In genomic region chr16:7982816-7983215, GRCm38 (mm10) we compare ENCODE assay signal across 15 mouse cellular contexts.
DNase-seq lines count a peak whose midpoint lies in the region; ATAC-seq lines count a peak whose summit lies in the region.
"Had no signal": no experiment of that assay in that cellular context is flagged by ENCODE, and none has a peak within 500 bp of the region (broad histone marks: within the 10 kb centered on the region; RNA-seq: fewer than 3 reads in every experiment).

No protein-coding gene starts in this region.

- WGBS in hindbrain, embryonic 14.5 days, result 33% methylated on average over 10 of the region's 10 CpGs
- WGBS in hindbrain, embryonic 11.5 days, result 52% methylated on average over 10 of the region's 10 CpGs
- 50% methylated on average over 10 of the region's 10 CpGs for WGBS in neural tube, embryonic 14.5 days

- no peak for ATAC-seq in hindbrain, embryonic 14.5 days (ENCODE audit: low FRiP score)
- ATAC-seq in hindbrain, embryonic 11.5 days (ENCODE audit: low FRiP score), result no peak
- no peak for ATAC-seq in neural tube, embryonic 14.5 days (ENCODE audit: low read depth)
- ATAC-seq: CD4-positive, CD25-positive, alpha-beta regulatory T cell, adult 4 months; intestine, postnatal 0 days had no signal

- H3K36me3 ChIP-seq in hindbrain, embryonic 14.5 days (replicated peaks; ENCODE audit: control insufficient read depth, insufficient read depth), result no peaks in the 10 kb centered on the region
- no peaks in the 10 kb centered on the region for H3K36me3 ChIP-seq in hindbrain, embryonic 11.5 days (ENCODE audit: control insufficient read depth, insufficient read depth, low read length)
- H3K36me3 ChIP-seq in neural tube, embryonic 14.5 days (ENCODE audit: control insufficient read depth, insufficient read depth, low read length), result no peaks in the 10 kb centered on the region
- H3K36me3 ChIP-seq: stomach, embryonic 15.5 days had no signal

- H3K4me2 ChIP-seq in hindbrain, embryonic 14.5 days (replicated peaks), result 0 out of 2 replicates have a peak overlapping the region, but pooled peaks have one; percentile 13
- H3K4me2 ChIP-seq in hindbrain, embryonic 11.5 days (replicated peaks; ENCODE audit: low read depth, low read length), result no peak overlapping the region
- H3K4me2 ChIP-seq in neural tube, embryonic 14.5 days (ENCODE audit: low read depth, low read length), result no peak overlapping the region
- H3K4me2 ChIP-seq: lung, embryonic 14.5 days; stomach, embryonic 15.5 days had no signal

- DNase-seq in hindbrain, embryonic 14.5 days (ENCODE audit: low spot score), result no peak
- DNase-seq in hindbrain, embryonic 11.5 days (ENCODE audit: low spot score), result no peak
- peak; percentile 9 for DNase-seq in retina, postnatal 1 day
- DNase-seq in retina, embryonic 14.5 days (ENCODE audit: low spot score), result no peak
- DNase-seq in adrenal gland, postnatal 36 days, result peak; percentile 12 to 19
- DNase-seq in heart, postnatal 14 days, result no peak
- DNase-seq: cerebellum, postnatal 14 days; gastrocnemius, postnatal 25 days; heart, postnatal 10 days; kidney, postnatal 10 days; lung, embryonic 14.5 days had no signal

- no peaks in the 10 kb centered on the region for H3K9me3 ChIP-seq in hindbrain, embryonic 14.5 days (ENCODE audit: control insufficient read depth, low read length)
- no peaks in the 10 kb centered on the region for H3K9me3 ChIP-seq in hindbrain, embryonic 11.5 days (ENCODE audit: control insufficient read depth, low read length)
- no peaks in the 10 kb centered on the region for H3K9me3 ChIP-seq in neural tube, embryonic 14.5 days (ENCODE audit: control insufficient read depth, low read length)
- H3K9me3 ChIP-seq: stomach, embryonic 15.5 days had no signal

- H3K27ac ChIP-seq in hindbrain, embryonic 14.5 days, result no peak overlapping the region
- no peak overlapping the region for H3K27ac ChIP-seq in hindbrain, embryonic 11.5 days (ENCODE audit: low read depth, low read length)
- H3K27ac ChIP-seq in neural tube, embryonic 14.5 days (ENCODE audit: low read depth, low read length), result no peak overlapping the region
- H3K27ac ChIP-seq: stomach, embryonic 15.5 days had no signal

- no peak overlapping the region for H3K9ac ChIP-seq in hindbrain, embryonic 14.5 days
- no peak overlapping the region for H3K9ac ChIP-seq in hindbrain, embryonic 11.5 days (ENCODE audit: low read depth, low read length)
- H3K9ac ChIP-seq in neural tube, embryonic 14.5 days (replicated peaks; ENCODE audit: low read depth, low read length), result 0 out of 2 replicates have a peak overlapping the region, but pooled peaks have one; percentile 7
- H3K9ac ChIP-seq: lung, embryonic 14.5 days; stomach, embryonic 15.5 days had no signal

- H3K4me1 ChIP-seq in hindbrain, embryonic 14.5 days (replicated peaks; ENCODE audit: control insufficient read depth, insufficient read depth, low read length), result no peaks in the 10 kb centered on the region
- H3K4me1 ChIP-seq in hindbrain, embryonic 11.5 days (replicated peaks; ENCODE audit: control insufficient read depth, insufficient read depth, low read length), result no peaks in the 10 kb centered on the region
- H3K4me1 ChIP-seq in neural tube, embryonic 14.5 days (ENCODE audit: control insufficient read depth, insufficient read depth, low read length), result no peaks in the 10 kb centered on the region
- H3K4me1 ChIP-seq: stomach, embryonic 15.5 days had no signal

- intact Hi-C loops in heart, postnatal 14 days (cut with DNase I), result no loop called here

- H3K4me3 ChIP-seq in hindbrain, embryonic 14.5 days (replicated peaks; ENCODE audit: low read length), result no peak overlapping the region
- H3K4me3 ChIP-seq in hindbrain, embryonic 11.5 days (ENCODE audit: low read depth, low read length), result no peak overlapping the region
- H3K4me3 ChIP-seq in neural tube, embryonic 14.5 days (ENCODE audit: low read depth, low read length), result no peak overlapping the region
- H3K4me3 ChIP-seq: stomach, embryonic 15.5 days had no signal

- H3K27me3 ChIP-seq in hindbrain, embryonic 14.5 days (ENCODE audit: control insufficient read depth, insufficient read depth, low read length), result no peaks in the 10 kb centered on the region
- no peaks in the 10 kb centered on the region for H3K27me3 ChIP-seq in hindbrain, embryonic 11.5 days (ENCODE audit: control insufficient read depth, insufficient read depth, low read length)
- no peaks in the 10 kb centered on the region for H3K27me3 ChIP-seq in neural tube, embryonic 14.5 days (ENCODE audit: control insufficient read depth, insufficient read depth, low read length)
- H3K27me3 ChIP-seq: stomach, embryonic 15.5 days had no signal

Comparison
In these comparisons a context has a peak if more than half of its experiments do, and no peak if none do; other contexts are left out.
1. DNase-seq: peak in retina, postnatal 1 day (single experiment) and adrenal gland, postnatal 36 days (2 of 2); none in hindbrain, embryonic 14.5 days (single experiment), hindbrain, embryonic 11.5 days (single experiment), retina, embryonic 14.5 days (single experiment) and heart, postnatal 14 days (0 of 2).